Mouse (Mus musculus) ES-E14 (cell line): Measurements from ENCODE around the gene Pycr2.

Experiments
- CHD2 ChIP-seq: IDR thresholded peaks from 2 replicates; pipeline ENCODE4 v1.6.1; 2014; ENCODE audit warnings: mild to moderate bottlenecking, low read depth, low read length, inconsistent platforms
- HCFC1 ChIP-seq: IDR thresholded peaks from 2 replicates; pipeline ENCODE4 v1.6.1; 2012; ENCODE audit warnings: low read length, inconsistent platforms, borderline replicate concordance; ENCODE audit not compliant: insufficient read depth
- MAFK ChIP-seq: IDR thresholded peaks from 2 replicates; pipeline ENCODE4 v1.6.1; 2014; ENCODE audit warnings: mild to moderate bottlenecking, low read depth, low read length, inconsistent platforms; ENCODE audit not compliant: insufficient read depth
- ZC3H11A ChIP-seq: IDR thresholded peaks from 2 replicates; pipeline ENCODE4 v1.6.1; 2012; ENCODE audit warnings: low read depth, mild to moderate bottlenecking, inconsistent platforms, low read length, borderline replicate concordance
- ZNF384 ChIP-seq: IDR thresholded peaks from 2 replicates; pipeline ENCODE4 v1.6.1; 2012; ENCODE audit warnings: low read depth, low read length, inconsistent platforms

DNA sequence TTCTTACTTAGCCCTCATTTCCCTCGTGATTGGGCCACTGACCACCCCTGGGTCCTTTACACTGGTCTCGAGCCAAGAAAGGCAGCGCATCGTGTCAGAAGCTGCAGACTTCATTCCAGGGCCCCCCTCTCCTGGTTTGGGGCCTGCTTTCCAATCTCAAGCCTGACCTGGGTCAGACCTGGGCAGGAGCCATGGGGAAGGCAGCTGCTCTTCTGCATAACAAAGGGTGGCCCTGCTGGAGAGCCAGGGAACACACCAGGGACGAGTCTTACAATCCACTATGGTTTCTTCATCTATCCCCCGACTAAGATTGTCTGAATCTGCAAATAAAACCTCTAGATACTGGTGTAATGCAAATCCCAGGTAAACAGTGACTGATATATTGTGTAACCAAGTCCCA, 29.6 kb downstream of the Pycr2 start:
- TF ChIP-seq MAFK (no peak), ZC3H11A (no peak), ZNF384 (no peak), CHD2 (no peak), HCFC1 (no peak)
